Mouse (Mus musculus): ENCODE results near the gene Qprt. TPM values are rescaled to one million over a fixed set of nuclear protein-coding genes. Genes with fewer than 3 reads are reported as not detected.

The Qprt gene
- total and polyA plus RNA-seq, 2 experiments from 2014 or later = 1.8 to 1.9 TPM

DNA sequence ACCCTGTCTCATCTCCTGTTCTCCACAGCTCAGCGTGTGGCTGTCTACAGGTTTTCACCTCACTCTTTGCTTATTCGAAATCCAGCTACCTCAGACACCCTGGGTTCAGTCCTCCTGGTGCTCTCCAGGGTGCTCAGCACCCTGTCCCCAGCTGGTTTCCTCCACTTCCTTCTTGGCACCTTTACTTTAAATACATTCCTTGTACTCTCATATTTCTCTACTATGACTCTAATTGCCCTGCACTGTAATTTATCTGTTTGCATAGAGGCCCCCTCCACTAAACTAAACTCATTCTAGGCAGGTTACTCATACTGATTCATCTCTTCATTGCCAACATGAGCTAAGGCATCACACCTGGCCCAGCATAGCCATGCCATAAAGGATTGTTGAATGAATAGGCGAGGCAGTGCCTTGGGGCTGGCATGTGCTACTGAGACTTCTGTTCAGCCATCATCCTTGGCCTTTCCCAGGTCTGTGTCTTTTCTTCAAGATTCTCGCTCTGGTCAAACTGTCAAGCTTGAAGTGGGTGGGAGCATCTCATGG is 51.1 kb downstream of the Qprt start:
- no peak overlapping the region for H3K4me3 ChIP-seq (ENCODE audit: low read depth, low read length)

DNA sequence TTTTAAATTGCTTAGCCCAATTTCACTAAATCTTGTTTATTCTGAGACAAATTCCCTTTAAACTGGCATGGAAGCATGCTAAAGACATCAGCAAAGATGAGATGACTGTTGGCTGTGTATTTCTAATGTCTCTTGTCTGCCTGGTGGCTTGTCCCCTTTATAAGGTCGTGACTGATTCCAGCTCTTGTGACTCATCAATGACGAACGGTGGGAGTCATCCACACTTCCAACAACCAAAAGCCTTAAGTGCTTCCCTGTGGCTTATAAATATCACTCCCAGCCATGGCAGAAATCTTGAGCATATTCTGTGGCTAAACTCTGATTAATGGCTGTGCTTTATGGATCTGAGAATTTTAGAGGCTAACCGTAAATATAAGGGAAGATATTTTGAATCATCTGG is 55.7 kb downstream of the Qprt start:
- H3K4me2 ChIP-seq (ENCODE audit: low read depth, low read length, poor library complexity, severe bottlenecking) = no peak overlapping the region
- H3K36me3 ChIP-seq (ENCODE audit: insufficient read depth, low read length) = no peaks in the 10 kb centered on the region
- H3K9ac ChIP-seq (replicated peaks; ENCODE audit: low read length, poor library complexity, severe bottlenecking) = no peak overlapping the region
- no peaks in the 10 kb centered on the region for H3K9me3 ChIP-seq (ENCODE audit: low read length)
- ATAC-seq (ENCODE audit: low FRiP score) (no peak), DNase-seq (ENCODE audit: low spot score) (no peak)
- TF ChIP-seq CTCF (IDR thresholded peaks at IDR 0.05) = no peak
- H3K27ac ChIP-seq (ENCODE audit: low read depth, low read length) = no peak overlapping the region
- no peaks in the 10 kb centered on the region for H3K4me1 ChIP-seq (ENCODE audit: insufficient read depth, low read length)
- WGBS = 86% methylated on average over 4 of the region's 4 CpGs
- no peaks in the 10 kb centered on the region for H3K27me3 ChIP-seq (ENCODE audit: insufficient read depth, low read length)
- H3K4me3 ChIP-seq (ENCODE audit: low read depth, low read length) = no peak overlapping the region

More for the DNA sequence above, 51.1 kb downstream of the Qprt start:
- ATAC-seq (ENCODE audit: low FRiP score) (no peak), DNase-seq (ENCODE audit: low spot score) (no peak)
- Histone ChIP-seq H3K9ac (replicated peaks; ENCODE audit: low read length, poor library complexity, severe bottlenecking) (no peak overlapping the region), H3K4me2 (ENCODE audit: low read depth, low read length, poor library complexity, severe bottlenecking) (no peak overlapping the region), H3K27me3 (ENCODE audit: insufficient read depth, low read length) (no peaks in the 10 kb centered on the region), H3K27ac (ENCODE audit: low read depth, low read length) (no peak overlapping the region), H3K36me3 (ENCODE audit: insufficient read depth, low read length) (no peaks in the 10 kb centered on the region), H3K4me1 (ENCODE audit: insufficient read depth, low read length) (no peaks in the 10 kb centered on the region), H3K9me3 (ENCODE audit: low read length) (no peaks in the 10 kb centered on the region)
- no peak for TF ChIP-seq CTCF (IDR thresholded peaks at IDR 0.05)
- WGBS = 75% methylated on average over 4 of the region's 4 CpGs

- Histone ChIP-seq H3K36me3 (ENCODE audit: insufficient read depth, low read length) (no peaks in the 10 kb centered on the region), H3K4me1 (ENCODE audit: insufficient read depth, low read length) (no peaks in the 10 kb centered on the region), H3K4me3 (ENCODE audit: low read depth, low read length) (no peak overlapping the region), H3K9me3 (ENCODE audit: low read length) (no peaks in the 10 kb centered on the region), H3K27ac (ENCODE audit: low read depth, low read length) (no peak overlapping the region), H3K27me3 (ENCODE audit: insufficient read depth, low read length) (no peaks in the 10 kb centered on the region), H3K4me2 (ENCODE audit: low read depth, low read length, poor library complexity, severe bottlenecking) (no peak overlapping the region), H3K9ac (replicated peaks; ENCODE audit: low read length, poor library complexity, severe bottlenecking) (no peak overlapping the region)
- DNase-seq (ENCODE audit: low spot score) (no peak), ATAC-seq (ENCODE audit: low FRiP score) (no peak)
- TF ChIP-seq CTCF (IDR thresholded peaks at IDR 0.05) = no peak
- WGBS = 86% methylated on average over 6 of the region's 6 CpGs
These were observed 56.5 kb downstream of the Qprt start for GRCm38 (mm10) chr7:127065538-127065937.

Other genes with a start within 250 kb of the Qprt start
- 143 and 160 TPM in 2 replicates for gene Taok2, start 237.5 kb downstream of the Qprt start, total RNA-seq (2014; rRNA removed)
- 45.3 and 47.3 TPM in 2 replicates for gene Taok2, start 237.5 kb downstream of the Qprt start, polyA plus RNA-seq (2015; fragmentation: Nextera tagmentation; extraction: Ambion mirVana)
- 22.8 and 24.7 TPM in 2 replicates for gene Tmem219, start 199.3 kb downstream of the Qprt start, total RNA-seq (2014; rRNA removed)
- gene Tmem219, start 199.3 kb downstream of the Qprt start, polyA plus RNA-seq (2015; fragmentation: Nextera tagmentation; extraction: Ambion mirVana) = 36.4 and 38.2 TPM in 2 replicates
- 129 and 150 TPM in 2 replicates for gene Kctd13, start 193.3 kb downstream of the Qprt start, total RNA-seq (2014; rRNA removed)
- 166 and 167 TPM in 2 replicates for gene Kctd13, start 193.3 kb downstream of the Qprt start, polyA plus RNA-seq (2015; fragmentation: Nextera tagmentation; extraction: Ambion mirVana)
- 32.3 and 44.5 TPM in 2 replicates for gene Asphd1, start 172.6 kb downstream of the Qprt start, total RNA-seq (2014; rRNA removed)
- 16.2 and 17.6 TPM in 2 replicates for gene Asphd1, start 172.6 kb downstream of the Qprt start, polyA plus RNA-seq (2015; fragmentation: Nextera tagmentation; extraction: Ambion mirVana)
- 235 and 283 TPM in 2 replicates for gene Sez6l2, start 171.7 kb downstream of the Qprt start, total RNA-seq (2014; rRNA removed)
- gene Sez6l2, start 171.7 kb downstream of the Qprt start, polyA plus RNA-seq (2015; fragmentation: Nextera tagmentation; extraction: Ambion mirVana) = 66.2 and 72.8 TPM in 2 replicates
- gene Cdipt, start 146.3 kb downstream of the Qprt start, total RNA-seq (2014; rRNA removed) = 193 and 244 TPM in 2 replicates
- 142 and 157 TPM in 2 replicates for gene Cdipt, start 146.3 kb downstream of the Qprt start, polyA plus RNA-seq (2015; fragmentation: Nextera tagmentation; extraction: Ambion mirVana)
- not detected in 2 replicates for gene Cdiptos, start 146.1 kb downstream of the Qprt start, total RNA-seq (2014; rRNA removed)
- gene Cdiptos, start 146.1 kb downstream of the Qprt start, polyA plus RNA-seq (2015; fragmentation: Nextera tagmentation; extraction: Ambion mirVana) = 0.72 and 0.79 TPM in 2 replicates
- 4.2 and 7.2 TPM in 2 replicates for gene Mvp, start 107.6 kb downstream of the Qprt start, total RNA-seq (2014; rRNA removed)
- 3.9 and 4.4 TPM in 2 replicates for gene Mvp, start 107.6 kb downstream of the Qprt start, polyA plus RNA-seq (2015; fragmentation: Nextera tagmentation; extraction: Ambion mirVana)
- gene Pagr1b, start 105.7 kb downstream of the Qprt start, total RNA-seq (2014; rRNA removed) = 2.4 TPM in 1 of 2 replicates, not detected in the other
- 0.66 TPM in 1 of 2 replicates, not detected in the other for gene Pagr1b, start 105.7 kb downstream of the Qprt start, polyA plus RNA-seq (2015; fragmentation: Nextera tagmentation; extraction: Ambion mirVana)
- 5.3 TPM in 1 of 2 replicates, not detected in the other for gene Pagr1a, start 104.9 kb downstream of the Qprt start, total RNA-seq (2014; rRNA removed)
- 33.1 and 41.1 TPM in 2 replicates for gene Pagr1a, start 104.9 kb downstream of the Qprt start, polyA plus RNA-seq (2015; fragmentation: Nextera tagmentation; extraction: Ambion mirVana)
- gene Gm42742, start 101.1 kb downstream of the Qprt start, total RNA-seq (2014; rRNA removed) = 52.3 and 55.5 TPM in 2 replicates
- gene Gm42742, start 101.1 kb downstream of the Qprt start, polyA plus RNA-seq (2015; fragmentation: Nextera tagmentation; extraction: Ambion mirVana) = 45.3 and 55.5 TPM in 2 replicates
- gene Prrt2, start 101.0 kb downstream of the Qprt start, total RNA-seq (2014; rRNA removed) = 102 and 155 TPM in 2 replicates
- gene Prrt2, start 101.0 kb downstream of the Qprt start, polyA plus RNA-seq (2015; fragmentation: Nextera tagmentation; extraction: Ambion mirVana) = 109 and 124 TPM in 2 replicates
- gene Maz, start 95.2 kb downstream of the Qprt start, total RNA-seq (2014; rRNA removed) = 223 and 245 TPM in 2 replicates
- gene Maz, start 95.2 kb downstream of the Qprt start, polyA plus RNA-seq (2015; fragmentation: Nextera tagmentation; extraction: Ambion mirVana) = 68.3 and 68.6 TPM in 2 replicates
- 2.9 and 4.2 TPM in 2 replicates for gene Kif22, start 79.8 kb downstream of the Qprt start, total RNA-seq (2014; rRNA removed)
- 11.3 and 11.5 TPM in 2 replicates for gene Kif22, start 79.8 kb downstream of the Qprt start, polyA plus RNA-seq (2015; fragmentation: Nextera tagmentation; extraction: Ambion mirVana)
- 0.49 TPM in 1 of 2 replicates, not detected in the other for gene Zg16, start 34.9 kb downstream of the Qprt start, total RNA-seq (2014; rRNA removed)
- not detected in 2 replicates for gene Zg16, start 34.9 kb downstream of the Qprt start, polyA plus RNA-seq (2015; fragmentation: Nextera tagmentation; extraction: Ambion mirVana)
- gene AI467606, start 30.9 kb downstream of the Qprt start, total RNA-seq (2014; rRNA removed) = 2.3 and 5.9 TPM in 2 replicates
- gene AI467606, start 30.9 kb downstream of the Qprt start, polyA plus RNA-seq (2015; fragmentation: Nextera tagmentation; extraction: Ambion mirVana) = 1.4 and 1.9 TPM in 2 replicates
- gene Spn, start 15.6 kb upstream of the Qprt start, total RNA-seq (2014; rRNA removed) = 0.16 TPM in 1 of 2 replicates, not detected in the other
- gene Spn, start 15.6 kb upstream of the Qprt start, polyA plus RNA-seq (2015; fragmentation: Nextera tagmentation; extraction: Ambion mirVana) = not detected in 2 replicates
- 85.7 and 103 TPM in 2 replicates for gene Cd2bp2, start 73.8 kb upstream of the Qprt start, total RNA-seq (2014; rRNA removed)
- 62.6 and 64.8 TPM in 2 replicates for gene Cd2bp2, start 73.8 kb upstream of the Qprt start, polyA plus RNA-seq (2015; fragmentation: Nextera tagmentation; extraction: Ambion mirVana)
- gene Tbc1d10b, start 86.2 kb upstream of the Qprt start, total RNA-seq (2014; rRNA removed) = 70.2 and 72.3 TPM in 2 replicates
- 24.5 and 28.7 TPM in 2 replicates for gene Tbc1d10b, start 86.2 kb upstream of the Qprt start, polyA plus RNA-seq (2015; fragmentation: Nextera tagmentation; extraction: Ambion mirVana)
- 0.90 and 1.4 TPM in 2 replicates for gene Mylpf, start 86.7 kb upstream of the Qprt start, total RNA-seq (2014; rRNA removed)
- gene Mylpf, start 86.7 kb upstream of the Qprt start, polyA plus RNA-seq (2015; fragmentation: Nextera tagmentation; extraction: Ambion mirVana) = 1.5 and 2.2 TPM in 2 replicates
- 37.4 and 39.6 TPM in 2 replicates for gene Zfp553, start 110.8 kb upstream of the Qprt start, total RNA-seq (2014; rRNA removed)
- gene Zfp553, start 110.8 kb upstream of the Qprt start, polyA plus RNA-seq (2015; fragmentation: Nextera tagmentation; extraction: Ambion mirVana) = 32.3 TPM in 2 replicates
- gene Sept1, start 110.9 kb upstream of the Qprt start, total RNA-seq (2014; rRNA removed) = 0.22 and 3.7 TPM in 2 replicates
- 4.2 and 5.3 TPM in 2 replicates for gene Sept1, start 110.9 kb upstream of the Qprt start, polyA plus RNA-seq (2015; fragmentation: Nextera tagmentation; extraction: Ambion mirVana)
- gene Zfp771, start 122.0 kb upstream of the Qprt start, total RNA-seq (2014; rRNA removed) = 76.8 and 94.5 TPM in 2 replicates
- gene Zfp771, start 122.0 kb upstream of the Qprt start, polyA plus RNA-seq (2015; fragmentation: Nextera tagmentation; extraction: Ambion mirVana) = 80.2 and 83.8 TPM in 2 replicates
- gene Dctpp1, start 138.5 kb upstream of the Qprt start, total RNA-seq (2014; rRNA removed) = 75.0 and 92.2 TPM in 2 replicates
- gene Dctpp1, start 138.5 kb upstream of the Qprt start, polyA plus RNA-seq (2015; fragmentation: Nextera tagmentation; extraction: Ambion mirVana) = 120 and 132 TPM in 2 replicates
- gene Sephs2, start 151.8 kb upstream of the Qprt start, total RNA-seq (2014; rRNA removed) = 70.0 and 79.3 TPM in 2 replicates
- gene Sephs2, start 151.8 kb upstream of the Qprt start, polyA plus RNA-seq (2015; fragmentation: Nextera tagmentation; extraction: Ambion mirVana) = 95.1 and 95.2 TPM in 2 replicates
- 0.49 and 0.61 TPM in 2 replicates for gene Itgal, start 174.0 kb upstream of the Qprt start, total RNA-seq (2014; rRNA removed)
- 0.22 TPM in 2 replicates for gene Itgal, start 174.0 kb upstream of the Qprt start, polyA plus RNA-seq (2015; fragmentation: Nextera tagmentation; extraction: Ambion mirVana)
- 47.2 and 56.3 TPM in 2 replicates for gene Zfp768, start 223.4 kb upstream of the Qprt start, total RNA-seq (2014; rRNA removed)
- gene Zfp768, start 223.4 kb upstream of the Qprt start, polyA plus RNA-seq (2015; fragmentation: Nextera tagmentation; extraction: Ambion mirVana) = 12.7 and 14.9 TPM in 2 replicates

All from midbrain, postnatal 0 days (tissue).